Mouse (Mus musculus) liver, embryonic 15.5 days (tissue): ENCODE data around the gene Olfr826. TPM values are rescaled to one million over a fixed set of nuclear protein-coding genes. Genes with fewer than 3 reads are reported as not detected.

Experiments
- polyA plus RNA-seq: library from polyadenylated mRNA; unstranded; fragments of >200 nt; fragmentation: Nextera tagmentation; extraction: Ambion mirVana; gene quantifications from 2 replicates; pipeline ENCODE4 v1.2.1, GENCODE M21; 2015

The Olfr826 gene
- polyA plus RNA-seq, 1 experiment from 2014 or later: not detected

Other genes with a start within 250 kb of the Olfr826 start
- not detected in 2 replicates for gene Olfr818, start 235.1 kb downstream of the Olfr826 start, polyA plus RNA-seq
- gene Olfr819, start 216.9 kb downstream of the Olfr826 start, polyA plus RNA-seq: not detected in 2 replicates
- not detected in 2 replicates for gene Olfr247, start 208.0 kb downstream of the Olfr826 start, polyA plus RNA-seq
- gene Gm10310, start 199.1 kb downstream of the Olfr826 start, polyA plus RNA-seq: not detected in 2 replicates
- not detected in 2 replicates for gene Olfr820, start 171.6 kb downstream of the Olfr826 start, polyA plus RNA-seq
- gene Olfr821, start 153.8 kb downstream of the Olfr826 start, polyA plus RNA-seq: not detected in 2 replicates
- gene Olfr822, start 113.0 kb downstream of the Olfr826 start, polyA plus RNA-seq: not detected in 2 replicates
- not detected in 2 replicates for gene Olfr823, start 68.8 kb downstream of the Olfr826 start, polyA plus RNA-seq
- not detected in 2 replicates for gene Olfr824, start 54.2 kb downstream of the Olfr826 start, polyA plus RNA-seq
- not detected in 2 replicates for gene Olfr825, start 17.4 kb downstream of the Olfr826 start, polyA plus RNA-seq
- not detected in 2 replicates for gene Olfr827, start 30.2 kb upstream of the Olfr826 start, polyA plus RNA-seq
- not detected in 2 replicates for gene Neurod4, start 96.1 kb upstream of the Olfr826 start, polyA plus RNA-seq
- 0.78 and 1.4 TPM in 2 replicates for gene Tespa1, start 138.7 kb upstream of the Olfr826 start, polyA plus RNA-seq
- gene Vmn2r84, start 210.1 kb upstream of the Olfr826 start, polyA plus RNA-seq: not detected in 2 replicates
- not detected in 2 replicates for gene Vmn2r85, start 245.5 kb upstream of the Olfr826 start, polyA plus RNA-seq